Mouse (Mus musculus): ENCODE data around the gene Sdhaf3. TPM values are rescaled to one million over a fixed set of nuclear protein-coding genes. Genes with fewer than 3 reads are reported as not detected.
"Not testable (repeated sequence)": the region's sequence is repeated elsewhere in the genome, so short reads cannot be mapped to it uniquely, and the experiment has no call there.

Gene Sdhaf3
- polyA plus RNA-seq, 1 experiment from 2014 or later, result 4.7 TPM

- WGBS, result 41% methylated on average over 6 of the region's 6 CpGs
- ATAC-seq (ENCODE audit: insufficient read depth, low FRiP score, low read depth), result peak; percentile 8; the same call in 1 of the 2 replicates
- no peak overlapping the region for H3K9ac ChIP-seq
- H3K36me3 ChIP-seq, result no peaks in the 10 kb centered on the region
- peak overlapping the region; percentile 72 for H3K4me3 ChIP-seq (replicated peaks)
- H3K4me2 ChIP-seq, result peak overlapping the region; percentile 70
- peak overlapping the region; percentile 77; the same call in 1 of the 2 replicates for H3K27ac ChIP-seq
- H3K27me3 ChIP-seq (replicated peaks), result no peaks in the 10 kb centered on the region
- no peaks in the 10 kb centered on the region for H3K9me3 ChIP-seq
- H3K4me1 ChIP-seq, result no peaks in the 10 kb centered on the region
These were observed 425 bp upstream of the Sdhaf3 start for GRCm38 (mm10) chr6:6955395-6955763.

- H3K9me3 ChIP-seq; H3K4me1 ChIP-seq; ATAC-seq (ENCODE audit: insufficient read depth, low FRiP score, low read depth); H3K27me3 ChIP-seq (replicated peaks); H3K4me2 ChIP-seq; H3K9ac ChIP-seq; H3K27ac ChIP-seq; H3K4me3 ChIP-seq (replicated peaks); H3K36me3 ChIP-seq: not testable (repeated sequence)
- WGBS, result 90% methylated on average over 2 of the region's 4 CpGs
These were observed 3.4 kb downstream of the Sdhaf3 start for GRCm38 (mm10) chr6:6959234-6959633.

GRCm38 (mm10) chr6:6997226-6997946, 41.6 kb downstream of the Sdhaf3 start:
- Histone ChIP-seq H3K4me2 (no peak overlapping the region), H3K9me3 (no peaks in the 10 kb centered on the region), H3K36me3 (no peaks in the 10 kb centered on the region), H3K9ac (no peak overlapping the region), H3K27ac (no peak overlapping the region), H3K27me3 (replicated peaks) (no peaks in the 10 kb centered on the region), H3K4me3 (replicated peaks) (no peak overlapping the region), H3K4me1 (no peaks in the 10 kb centered on the region)
- ATAC-seq (ENCODE audit: insufficient read depth, low FRiP score, low read depth), result 0 out of 2 replicates have a peak, but pooled peaks have one; percentile 27
- 63% methylated on average over 4 of the region's 4 CpGs for WGBS

GRCm38 (mm10) chr6:6997956-6998355, 42.2 kb downstream of the Sdhaf3 start:
- WGBS, result 79% methylated on average over 1 of the region's 1 CpGs
- Histone ChIP-seq H3K4me1 (no peaks in the 10 kb centered on the region), H3K36me3 (no peaks in the 10 kb centered on the region), H3K4me2 (no peak overlapping the region), H3K27me3 (replicated peaks) (no peaks in the 10 kb centered on the region), H3K27ac (no peak overlapping the region), H3K4me3 (replicated peaks) (no peak overlapping the region), H3K9ac (no peak overlapping the region), H3K9me3 (no peaks in the 10 kb centered on the region)
- ATAC-seq (ENCODE audit: insufficient read depth, low FRiP score, low read depth), result no peak

GRCm38 (mm10) chr6:6999015-6999414, 43.2 kb downstream of the Sdhaf3 start:
- no peak overlapping the region for H3K9ac ChIP-seq
- no peaks in the 10 kb centered on the region for H3K4me1 ChIP-seq
- H3K9me3 ChIP-seq, result no peaks in the 10 kb centered on the region
- no peaks in the 10 kb centered on the region for H3K27me3 ChIP-seq (replicated peaks)
- H3K27ac ChIP-seq, result no peak overlapping the region
- ATAC-seq (ENCODE audit: insufficient read depth, low FRiP score, low read depth), result no peak
- no peaks in the 10 kb centered on the region for H3K36me3 ChIP-seq
- no peak overlapping the region for H3K4me2 ChIP-seq
- 83% methylated on average over 3 of the region's 3 CpGs for WGBS
- H3K4me3 ChIP-seq (replicated peaks), result no peak overlapping the region

DNA sequence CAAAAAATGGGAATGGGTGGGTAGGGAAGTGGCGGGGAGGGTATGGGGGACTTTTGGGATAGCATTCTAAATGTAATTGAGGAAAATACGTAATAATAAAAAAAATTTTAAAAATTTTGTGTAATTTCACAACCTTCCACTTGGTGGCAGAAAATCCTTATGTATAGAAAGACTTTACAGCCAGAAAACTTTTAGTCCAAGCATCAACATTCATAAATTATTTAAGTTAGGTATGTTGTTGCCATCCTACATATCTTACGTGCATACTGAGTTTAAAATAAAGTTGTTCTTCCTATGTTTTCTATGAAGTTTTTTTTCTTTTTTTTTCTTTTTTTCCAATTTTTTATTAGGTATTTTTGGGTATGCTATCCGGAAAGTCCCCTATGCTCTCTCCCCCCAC, 47.3 kb downstream of the Sdhaf3 start:
- no peak overlapping the region for H3K27ac ChIP-seq
- no peaks in the 10 kb centered on the region for H3K9me3 ChIP-seq
- no peaks in the 10 kb centered on the region for H3K27me3 ChIP-seq (replicated peaks)
- no peaks in the 10 kb centered on the region for H3K36me3 ChIP-seq
- no peak overlapping the region for H3K4me2 ChIP-seq
- H3K4me1 ChIP-seq, result no peaks in the 10 kb centered on the region
- H3K9ac ChIP-seq, result no peak overlapping the region
- WGBS, result 67% methylated on average over 4 of the region's 4 CpGs
- H3K4me3 ChIP-seq (replicated peaks), result no peak overlapping the region
- no peak for ATAC-seq (ENCODE audit: insufficient read depth, low FRiP score, low read depth)

GRCm38 (mm10) chr6:7004005-7004404, 48.2 kb downstream of the Sdhaf3 start:
- Histone ChIP-seq H3K9ac (no peak overlapping the region), H3K36me3 (no peaks in the 10 kb centered on the region), H3K4me2 (no peak overlapping the region), H3K27ac (no peak overlapping the region), H3K4me3 (replicated peaks) (no peak overlapping the region), H3K4me1 (no peaks in the 10 kb centered on the region), H3K9me3 (no peaks in the 10 kb centered on the region), H3K27me3 (replicated peaks) (no peaks in the 10 kb centered on the region)
- ATAC-seq (ENCODE audit: insufficient read depth, low FRiP score, low read depth), result no peak
- WGBS, result 55% methylated on average over 2 of the region's 2 CpGs

DNA sequence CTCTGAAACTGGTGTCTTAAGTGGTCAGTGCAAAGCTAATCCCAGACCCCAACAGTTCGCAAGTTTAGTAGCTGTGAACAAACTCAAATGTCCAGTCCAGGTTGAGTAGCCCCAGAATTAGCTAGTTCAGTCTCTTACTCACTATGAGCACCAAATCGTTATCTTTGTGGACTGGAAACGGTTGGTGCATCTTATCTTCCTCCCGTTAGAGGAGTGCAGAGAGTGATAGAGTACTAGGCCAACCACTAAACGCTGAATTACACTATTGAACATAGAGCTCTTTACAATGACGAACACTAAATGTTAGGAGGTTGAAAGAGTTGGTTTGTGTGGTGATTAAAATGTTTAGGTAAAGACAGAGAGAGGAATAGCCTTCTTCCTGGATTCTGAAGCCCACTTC, 82.3 kb downstream of the Sdhaf3 start:
- no peaks in the 10 kb centered on the region for H3K9me3 ChIP-seq
- H3K36me3 ChIP-seq, result no peaks in the 10 kb centered on the region
- no peaks in the 10 kb centered on the region for H3K27me3 ChIP-seq (replicated peaks)
- no peak overlapping the region for H3K4me3 ChIP-seq (replicated peaks)
- H3K4me1 ChIP-seq, result no peaks in the 10 kb centered on the region
- no peak overlapping the region for H3K9ac ChIP-seq
- no peak overlapping the region for H3K27ac ChIP-seq
- WGBS, result 82% methylated on average over 6 of the region's 6 CpGs
- no peak for ATAC-seq (ENCODE audit: insufficient read depth, low FRiP score, low read depth)
- H3K4me2 ChIP-seq, result no peak overlapping the region

DNA sequence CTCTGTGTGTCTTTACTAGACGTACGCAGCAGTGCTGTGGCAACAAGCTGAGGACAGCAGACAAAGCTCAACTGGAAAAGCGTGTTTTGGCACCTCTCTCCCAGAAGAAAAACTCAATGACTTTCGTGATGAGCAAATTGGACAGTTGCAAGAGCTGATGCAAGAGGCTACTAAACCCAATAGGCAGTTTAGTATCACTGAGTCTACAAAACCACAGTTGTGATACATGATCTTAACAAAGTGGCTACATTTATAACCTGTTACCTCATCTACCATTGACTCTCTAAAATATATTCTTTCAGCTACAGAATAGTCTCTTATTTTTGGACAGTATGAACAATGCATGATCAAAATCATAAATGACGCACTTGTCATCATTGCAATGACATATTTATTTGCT, 83.0 kb downstream of the Sdhaf3 start:
- WGBS, result 86% methylated on average over 5 of the region's 5 CpGs
- Histone ChIP-seq H3K4me2 (no peak overlapping the region), H3K36me3 (no peaks in the 10 kb centered on the region)

DNA sequence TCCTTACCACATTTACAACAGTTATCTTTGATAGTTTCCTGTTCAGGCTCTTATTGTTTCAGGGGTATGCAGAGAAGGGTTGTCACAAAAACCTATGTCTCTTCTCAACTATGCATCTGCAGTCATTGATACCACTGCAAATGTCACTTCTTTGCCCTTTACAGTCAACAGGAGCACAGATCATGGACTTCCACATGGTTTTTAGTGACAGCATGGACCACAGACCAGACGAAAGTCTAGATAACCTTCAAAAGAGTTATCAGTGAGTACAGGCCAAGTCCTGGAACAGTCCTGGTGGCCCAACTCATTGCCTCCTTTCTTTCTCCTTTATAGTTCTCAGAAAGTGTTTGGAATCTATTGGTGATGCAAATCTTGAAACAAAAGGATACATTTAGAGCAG, 86.1 kb downstream of the Sdhaf3 start:
- Histone ChIP-seq H3K4me1 (no peaks in the 10 kb centered on the region), H3K27ac (no peak overlapping the region), H3K4me3 (replicated peaks) (no peak overlapping the region), H3K27me3 (replicated peaks) (no peaks in the 10 kb centered on the region), H3K9me3 (no peaks in the 10 kb centered on the region), H3K9ac (no peak overlapping the region), H3K36me3 (no peaks in the 10 kb centered on the region), H3K4me2 (no peak overlapping the region)
- WGBS, result 70% methylated on average over 1 of the region's 1 CpGs
- ATAC-seq (ENCODE audit: insufficient read depth, low FRiP score, low read depth), result no peak

More for the DNA sequence above, 83.0 kb downstream of the Sdhaf3 start:
- ATAC-seq (ENCODE audit: insufficient read depth, low FRiP score, low read depth), result no peak
- Histone ChIP-seq H3K27me3 (replicated peaks) (no peaks in the 10 kb centered on the region), H3K9ac (no peak overlapping the region), H3K9me3 (no peaks in the 10 kb centered on the region), H3K4me3 (replicated peaks) (no peak overlapping the region), H3K27ac (no peak overlapping the region), H3K4me1 (no peaks in the 10 kb centered on the region)

GRCm38 (mm10) chr6:7062819-7063218, 107.0 kb downstream of the Sdhaf3 start:
- Histone ChIP-seq H3K4me2 (no peak overlapping the region), H3K4me1 (no peaks in the 10 kb centered on the region), H3K9me3 (no peaks in the 10 kb centered on the region), H3K36me3 (no peaks in the 10 kb centered on the region), H3K27me3 (replicated peaks) (no peaks in the 10 kb centered on the region), H3K4me3 (replicated peaks) (no peak overlapping the region), H3K9ac (no peak overlapping the region), H3K27ac (no peak overlapping the region)
- ATAC-seq (ENCODE audit: insufficient read depth, low FRiP score, low read depth), result no peak
- 91% methylated on average over 3 of the region's 3 CpGs for WGBS

DNA sequence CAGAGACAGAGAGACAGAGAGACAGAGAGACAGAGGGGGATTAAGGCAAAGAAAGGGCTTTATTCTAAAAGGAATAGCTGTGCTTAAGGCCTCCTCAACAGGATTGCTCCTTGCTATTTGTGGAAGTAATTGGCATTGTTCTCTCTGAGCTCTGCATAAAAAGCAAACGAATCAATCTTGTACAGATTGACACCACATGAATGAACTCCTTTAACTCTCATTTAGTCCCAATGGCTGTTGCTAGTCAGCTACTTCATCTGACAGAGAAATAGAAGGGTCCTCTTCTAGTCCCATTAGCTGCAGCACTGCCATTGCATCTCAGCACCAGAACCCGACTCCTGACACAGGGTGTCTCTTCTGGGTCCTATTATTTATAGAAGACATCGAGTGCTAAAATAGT, 113.0 kb downstream of the Sdhaf3 start:
- no peaks in the 10 kb centered on the region for H3K9me3 ChIP-seq
- H3K4me1 ChIP-seq, result no peaks in the 10 kb centered on the region
- H3K36me3 ChIP-seq, result no peaks in the 10 kb centered on the region
- H3K27me3 ChIP-seq (replicated peaks), result no peaks in the 10 kb centered on the region
- no peak overlapping the region for H3K27ac ChIP-seq
- H3K9ac ChIP-seq, result no peak overlapping the region
- WGBS, result 57% methylated on average over 3 of the region's 3 CpGs
- no peak overlapping the region for H3K4me3 ChIP-seq (replicated peaks)
- H3K4me2 ChIP-seq, result no peak overlapping the region
- ATAC-seq (ENCODE audit: insufficient read depth, low FRiP score, low read depth), result no peak

DNA sequence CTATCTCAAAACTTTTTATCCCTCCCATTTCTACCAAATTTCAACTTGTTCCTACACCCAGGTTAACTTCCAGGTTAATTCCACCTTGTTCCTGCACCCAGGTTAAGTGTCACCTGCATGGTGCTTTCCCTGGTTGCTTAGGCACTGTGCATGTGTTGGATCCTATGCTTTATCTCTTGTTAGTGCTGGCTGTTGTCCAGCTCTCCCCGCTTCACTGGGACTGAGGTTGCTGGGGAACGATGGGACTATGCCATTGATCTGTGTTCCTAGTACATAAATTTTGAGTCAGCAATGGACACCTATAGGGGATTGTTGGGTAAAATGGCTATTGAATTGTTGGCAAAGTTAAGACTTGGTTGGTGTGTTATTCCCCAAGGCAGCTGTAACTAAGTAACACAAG, 113.7 kb downstream of the Sdhaf3 start:
- Histone ChIP-seq H3K4me2 (no peak overlapping the region), H3K4me3 (replicated peaks) (no peak overlapping the region), H3K4me1 (no peaks in the 10 kb centered on the region), H3K36me3 (no peaks in the 10 kb centered on the region), H3K27ac (no peak overlapping the region), H3K9me3 (no peaks in the 10 kb centered on the region), H3K9ac (no peak overlapping the region), H3K27me3 (replicated peaks) (no peaks in the 10 kb centered on the region)
- no peak for ATAC-seq (ENCODE audit: insufficient read depth, low FRiP score, low read depth)
- 62% methylated on average over 2 of the region's 2 CpGs for WGBS
